Mouse (Mus musculus): ENCODE measurements at regions not wholly inside any gene's neighbourhood (a gene's known extent, or its start where the extent isn't known, plus 50 kb on each side); places are given as distances from the start of the nearest gene placed in this dataset.

DNA sequence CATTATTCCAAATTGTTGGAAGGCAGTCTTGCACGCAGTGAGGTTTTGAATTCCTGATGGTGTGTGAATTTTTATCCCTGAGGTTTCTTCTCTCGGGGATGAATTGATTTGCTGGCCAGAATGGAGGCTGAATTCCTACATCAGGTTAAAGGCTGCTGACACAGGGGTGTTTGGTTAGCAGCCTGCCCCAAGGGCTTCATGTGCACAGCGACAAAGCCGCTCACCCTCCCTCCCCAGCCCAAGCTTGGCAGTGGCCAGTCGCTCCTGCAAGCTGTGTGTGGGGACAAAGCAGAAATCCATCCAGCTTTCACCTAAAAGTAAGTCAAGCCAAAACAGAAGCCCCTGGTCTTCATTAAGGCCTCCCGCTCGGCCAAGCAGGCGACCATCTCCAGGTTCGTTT lies 151.4 kb upstream of the Eomes start:
- no peak for DNase-seq

GRCm38 (mm10) chr9:118327904-118328303 lies 150.1 kb upstream of the Eomes start:
- no peak for DNase-seq

GRCm38 (mm10) chr9:118341401-118341800 lies 136.6 kb upstream of the Eomes start:
- no peak for DNase-seq

GRCm38 (mm10) chr9:118354911-118355310 lies 123.1 kb upstream of the Eomes start:
- no peak for DNase-seq

GRCm38 (mm10) chr9:118357406-118357805 lies 120.6 kb upstream of the Eomes start:
- DNase-seq, result no peak

- no peak for DNase-seq
These were observed 114.1 kb upstream of the Eomes start for GRCm38 (mm10) chr9:118363929-118364328.

GRCm38 (mm10) chr9:118365431-118365830 lies 112.6 kb upstream of the Eomes start:
- DNase-seq, result no peak

- no peak for DNase-seq
These were observed 110.7 kb upstream of the Eomes start for GRCm38 (mm10) chr9:118367314-118367713.

DNA sequence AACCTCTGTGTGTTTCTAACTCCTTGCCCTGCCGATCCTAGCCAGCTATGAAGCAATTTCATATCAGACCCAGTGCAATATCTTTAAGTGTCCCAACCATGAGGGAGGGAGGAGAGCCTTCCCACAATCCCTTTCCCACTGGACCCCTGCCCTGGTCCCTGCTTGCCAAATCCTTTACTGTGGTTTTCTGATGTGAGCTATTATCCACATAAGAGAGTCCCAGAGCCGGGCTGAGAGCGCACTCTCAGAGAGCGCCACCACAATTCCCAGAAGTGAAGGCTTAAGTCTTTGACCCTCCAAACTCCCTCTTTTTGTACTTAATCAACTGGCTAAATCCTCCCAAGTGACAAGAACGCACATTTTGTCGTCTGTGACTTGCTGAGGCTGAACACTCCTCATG lies 107.4 kb upstream of the Eomes start:
- DNase-seq, result peak in 1 of 2 experiments; percentile 24

DNA sequence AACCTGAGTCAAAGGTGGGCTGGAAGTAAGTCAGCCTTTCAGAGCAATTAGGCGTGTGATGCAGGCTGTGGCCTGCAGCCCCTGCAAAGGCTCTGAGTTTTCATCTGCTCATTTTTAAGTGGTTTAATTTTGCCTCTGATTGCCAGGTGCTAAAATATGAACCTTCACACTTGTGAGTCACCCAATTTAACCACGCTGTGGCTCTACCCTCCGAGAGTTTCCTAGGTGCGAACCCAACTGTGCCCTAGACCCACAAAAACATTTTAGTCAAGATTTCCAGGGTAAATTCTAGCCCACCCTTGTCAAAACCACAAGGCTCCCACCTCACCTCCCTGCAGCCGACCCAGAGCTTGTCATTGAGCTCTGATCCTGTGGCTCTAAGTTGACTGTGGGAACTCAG lies 103.3 kb upstream of the Eomes start:
- DNase-seq, result no peak

DNA sequence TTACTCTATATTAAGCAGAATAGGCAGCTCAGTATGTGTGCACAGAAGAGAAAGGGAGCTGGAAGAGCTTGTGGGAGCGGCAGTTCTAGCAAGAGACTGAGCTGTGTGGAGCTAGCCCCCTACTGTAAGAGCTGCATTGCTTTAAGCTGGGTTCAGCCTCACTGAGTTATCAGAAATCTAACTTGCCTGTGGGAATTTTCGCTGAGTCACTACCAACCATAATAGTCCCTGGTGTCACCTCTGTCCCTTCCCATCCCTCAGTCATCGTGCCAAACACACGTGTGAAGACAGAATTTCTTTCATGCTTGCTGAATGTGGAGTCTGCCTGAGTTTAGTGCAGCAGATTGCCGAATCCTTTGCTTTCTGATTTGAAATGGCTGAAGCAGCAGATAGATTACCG lies 99.0 kb upstream of the Eomes start:
- no peak for DNase-seq

- DNase-seq, result no peak
These were observed 95.5 kb upstream of the Eomes start for GRCm38 (mm10) chr9:118382532-118382931.

- no peak for DNase-seq
These were observed 93.4 kb upstream of the Eomes start for GRCm38 (mm10) chr9:118384610-118385009.

DNA sequence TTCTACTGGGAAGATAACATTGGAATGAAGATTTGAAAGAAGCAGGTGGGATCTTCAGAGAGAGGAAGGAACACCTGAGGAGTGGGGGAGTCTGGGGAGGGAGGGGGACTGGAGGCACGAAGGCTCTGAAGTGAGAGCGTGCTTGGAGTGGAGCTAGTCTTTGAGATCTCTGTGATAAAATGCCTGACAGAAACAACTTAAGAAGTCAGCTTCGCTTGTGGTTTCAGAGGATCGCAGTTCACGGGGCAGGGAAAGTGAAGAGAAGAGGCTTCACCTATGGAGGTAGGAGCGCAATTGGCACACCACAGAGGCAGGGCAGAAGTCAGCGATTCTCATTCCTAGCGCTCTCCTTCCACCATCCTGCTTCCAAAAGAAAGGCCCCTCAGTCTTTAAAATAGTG lies 90.4 kb upstream of the Eomes start:
- DNase-seq, result no peak

DNA sequence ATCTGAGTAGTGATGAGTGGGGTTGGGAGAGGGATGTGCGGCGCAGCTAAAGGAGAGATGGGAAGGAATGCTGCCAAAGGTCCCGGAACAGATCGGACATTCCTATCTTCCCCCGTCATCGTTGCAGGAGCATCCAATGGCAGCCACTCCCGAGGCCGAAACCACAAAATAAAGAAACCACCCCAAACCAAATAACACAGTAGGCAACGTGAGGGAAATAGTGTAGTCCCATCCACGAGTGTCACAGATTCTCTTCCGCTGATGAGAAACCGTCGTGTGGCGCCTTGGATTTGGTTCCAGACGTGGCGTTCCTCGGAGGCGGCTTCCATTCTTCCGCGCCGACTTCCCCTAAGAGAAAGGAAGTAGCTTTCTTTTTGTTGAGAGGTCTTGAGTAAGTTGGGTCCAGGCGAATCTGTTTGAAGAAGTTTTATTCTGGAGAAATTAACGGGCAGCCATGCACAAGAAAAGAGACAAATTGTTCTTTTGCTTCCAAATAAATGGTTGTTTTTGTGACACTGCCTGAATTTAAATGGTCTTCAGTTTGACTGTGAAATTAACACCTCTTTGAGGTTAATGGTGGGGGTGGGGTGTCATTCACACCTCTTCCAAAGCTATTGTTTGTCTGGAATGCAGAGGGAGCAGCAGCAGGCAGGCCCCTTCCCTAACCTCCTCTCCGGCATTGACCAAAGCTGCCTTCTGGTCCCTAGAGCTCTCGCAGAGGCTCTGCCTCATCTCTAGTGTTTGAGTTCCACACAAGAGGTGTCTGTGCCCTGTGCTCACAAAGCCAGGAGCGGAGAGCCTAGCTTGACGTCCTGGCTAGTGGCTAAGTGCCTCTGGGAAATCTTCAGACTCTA lies 88.3 kb upstream of the Eomes start:
- peak; percentile 22 to 27 for DNase-seq

- DNase-seq, result no peak
These were observed 87.3 kb upstream of the Eomes start for GRCm38 (mm10) chr9:118390679-118391078.

- no peak for DNase-seq
These were observed 86.3 kb upstream of the Eomes start for GRCm38 (mm10) chr9:118391715-118392114.

- DNase-seq, result no peak
These were observed 85.2 kb upstream of the Eomes start for GRCm38 (mm10) chr9:118392796-118393195.

GRCm38 (mm10) chr9:118393567-118393966 lies 84.4 kb upstream of the Eomes start:
- DNase-seq, result no peak

DNA sequence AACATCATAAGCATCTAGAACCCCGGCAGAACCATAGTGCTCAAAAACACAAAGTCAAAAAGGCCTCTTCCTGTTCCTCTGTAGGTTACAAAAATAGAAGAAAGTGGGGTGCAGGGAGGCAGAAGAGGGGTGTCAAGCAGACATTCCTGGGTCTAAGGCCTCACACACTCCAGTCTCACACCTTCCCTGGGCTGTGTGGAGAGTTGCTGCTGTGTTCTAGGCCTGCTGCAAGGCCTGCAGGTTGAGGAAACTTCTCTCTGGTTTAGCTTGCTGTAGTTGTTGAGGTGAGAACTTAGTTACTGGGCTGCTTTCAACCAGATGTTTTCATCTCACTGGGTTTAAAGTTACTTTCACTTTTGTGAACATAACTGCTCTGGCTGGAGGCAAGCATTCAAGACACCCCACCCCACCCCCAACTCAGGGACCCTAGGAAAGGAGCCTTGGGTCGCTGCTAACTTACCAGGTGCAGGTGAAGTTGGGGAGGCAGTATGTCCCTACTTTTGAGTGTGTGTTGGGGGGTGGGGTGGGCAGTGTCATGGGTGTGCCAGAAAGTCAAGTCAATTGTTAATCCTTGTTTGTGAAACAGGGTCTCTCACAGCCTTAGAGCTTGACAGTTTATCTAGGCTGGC lies 81.5 kb upstream of the Eomes start:
- DNase-seq, result no peak

- DNase-seq, result no peak
These were observed 77.5 kb upstream of the Eomes start for GRCm38 (mm10) chr9:118400520-118400919.

- no peak for DNase-seq
These were observed 76.8 kb upstream of the Eomes start for GRCm38 (mm10) chr9:118401170-118401569.

DNA sequence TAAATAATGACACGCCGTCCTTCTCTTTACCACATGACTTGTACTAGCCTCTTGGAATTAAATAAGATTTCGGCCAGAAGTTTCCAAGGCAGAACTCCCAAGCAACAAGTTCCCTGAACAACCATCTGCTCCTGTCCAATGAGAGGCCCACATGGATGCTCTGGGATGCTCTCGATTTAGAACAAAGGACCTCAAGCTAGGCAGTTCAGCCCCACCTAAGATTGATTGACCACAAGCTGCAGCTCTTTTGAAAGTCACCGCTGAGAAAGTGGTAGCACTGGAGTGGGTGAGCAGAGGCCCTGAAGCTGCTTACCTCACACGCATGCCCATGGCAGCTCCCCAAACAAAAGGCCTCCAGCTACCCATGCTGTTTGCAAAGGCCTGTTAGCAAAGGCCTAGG lies 73.1 kb upstream of the Eomes start:
- no peak for DNase-seq

- DNase-seq, result no peak
These were observed 72.0 kb upstream of the Eomes start for GRCm38 (mm10) chr9:118405926-118406518.

Data from lung, postnatal 4 days (tissue).